Mouse (Mus musculus) erythroblast, embryonic 14.5 days (primary cell): Measurements from ENCODE around the gene Kcnmb4.

ENCODE experiments used
- GATA1 ChIP-seq: IDR thresholded peaks from 2 replicates; pipeline ENCODE4 v1.6.1; 2012; ENCODE audit warnings: low read length, inconsistent platforms, mixed read lengths
- TAL1 ChIP-seq: IDR thresholded peaks from 3 replicates; pipeline ENCODE4 v1.6.1; 2012; ENCODE audit warnings: low read length, inconsistent platforms, mixed read lengths

GRCm38 (mm10) chr10:116470306-116470925, 3.3 kb downstream of the Kcnmb4 start:
- TF ChIP-seq TAL1 (no peak), GATA1 (no peak)
